Mouse (Mus musculus) limb, embryonic 14.5 days (tissue): ENCODE data around the gene Mtfmt. TPM values are rescaled to one million over a fixed set of nuclear protein-coding genes. Genes with fewer than 3 reads are reported as not detected.
A peak's percentile ranks its signal among the peaks of the same experiment; 100 is the strongest.

Source experiments
- ATAC-seq: fragments of 200-750 bp; cut with Nextera tagmentation; 2 replicates; pipeline ENCODE4 v1.8.0; 2017; ENCODE audit warnings: low read depth, moderate number of reproducible peaks, moderate TSS enrichment; ENCODE audit not compliant: low FRiP score
- DNase-seq: peaks from one replicate; pipeline ENCODE4 v3.0.0-alpha.2; 2015; ENCODE audit warnings: low spot score
- H3K27ac ChIP-seq: fragments of 300-500 bp; sonication (generic); replicated peaks from 2 replicates; pipeline ENCODE4 v1.5.1; 2014; ENCODE audit warnings: low read depth, mild to moderate bottlenecking, low read length, moderate library complexity, mixed read lengths
- H3K27me3 ChIP-seq: fragments of 300-500 bp; sonication (generic); 2 replicates; pipeline ENCODE4 v1.6.1; 2014; ENCODE audit warnings: low read length, mixed read lengths; ENCODE audit not compliant: control insufficient read depth, insufficient read depth
- H3K36me3 ChIP-seq: fragments of 300-500 bp; sonication (generic); 2 replicates; pipeline ENCODE4 v1.6.1; 2014; ENCODE audit warnings: mild to moderate bottlenecking, low read length, moderate library complexity, mixed read lengths; ENCODE audit not compliant: control insufficient read depth, insufficient read depth
- H3K4me1 ChIP-seq: fragments of 300-500 bp; sonication (generic); 2 replicates; pipeline ENCODE4 v1.6.1; 2014; ENCODE audit warnings: antibody characterized with exemption, low read length, mixed read lengths; ENCODE audit not compliant: control insufficient read depth, insufficient read depth
- H3K4me2 ChIP-seq: fragments of 300-500 bp; sonication (generic); replicated peaks from 2 replicates; pipeline ENCODE4 v1.6.1; 2014; ENCODE audit warnings: low read depth, mild to moderate bottlenecking, low read length, moderate library complexity; ENCODE audit not compliant: severe bottlenecking
- H3K4me3 ChIP-seq: fragments of 300-500 bp; sonication (generic); replicated peaks from 2 replicates; pipeline ENCODE4 v1.5.1; 2014; ENCODE audit warnings: low read length
- H3K9ac ChIP-seq: fragments of 300-500 bp; sonication (generic); 2 replicates; pipeline ENCODE4 v1.6.1; 2014; ENCODE audit warnings: mild to moderate bottlenecking, low read depth, low read length, moderate library complexity; ENCODE audit not compliant: severe bottlenecking
- H3K9me3 ChIP-seq: fragments of 300-500 bp; sonication (generic); 2 replicates; pipeline ENCODE4 v1.6.1; 2016; ENCODE audit warnings: low read length; ENCODE audit not compliant: control insufficient read depth
- POLR2A ChIP-seq: fragments of 200-500 bp; IDR thresholded peaks from 2 replicates; pipeline ENCODE4 v1.8.0; 2012; ENCODE audit warnings: inconsistent platforms, mild to moderate bottlenecking, moderate library complexity, borderline replicate concordance; ENCODE audit not compliant: insufficient read depth, insufficient read length; ENCODE audit errors: extremely low read depth
- WGBS: fragments of 180-500 bp; shearing (Covaris S2); extraction: QIAGEN DNeasy Blood & Tissue Kit; methylation state at CpG from one replicate; pipeline ENCODE4 v1.1.7; 2014; 5-methylcytosine and 5-hydroxymethylcytosine counted together
- polyA plus RNA-seq, 2 experiments: library from polyadenylated mRNA; depleted of rRNA in 1 of 2; stranded (reverse) in 1 of 2; unstranded in 1 of 2; fragments of >200 nt; fragmentation: Nextera tagmentation in 1 of 2; extraction: Ambion mirVana in 1 of 2; gene quantifications; 2 replicates each; pipeline versions ENCODE4 v1.2.1 to v1.2.3; 2012 to 2014

Mtfmt gene
- polyA plus RNA-seq, 2 experiments = 18.7 to 28.8 TPM

DNA sequence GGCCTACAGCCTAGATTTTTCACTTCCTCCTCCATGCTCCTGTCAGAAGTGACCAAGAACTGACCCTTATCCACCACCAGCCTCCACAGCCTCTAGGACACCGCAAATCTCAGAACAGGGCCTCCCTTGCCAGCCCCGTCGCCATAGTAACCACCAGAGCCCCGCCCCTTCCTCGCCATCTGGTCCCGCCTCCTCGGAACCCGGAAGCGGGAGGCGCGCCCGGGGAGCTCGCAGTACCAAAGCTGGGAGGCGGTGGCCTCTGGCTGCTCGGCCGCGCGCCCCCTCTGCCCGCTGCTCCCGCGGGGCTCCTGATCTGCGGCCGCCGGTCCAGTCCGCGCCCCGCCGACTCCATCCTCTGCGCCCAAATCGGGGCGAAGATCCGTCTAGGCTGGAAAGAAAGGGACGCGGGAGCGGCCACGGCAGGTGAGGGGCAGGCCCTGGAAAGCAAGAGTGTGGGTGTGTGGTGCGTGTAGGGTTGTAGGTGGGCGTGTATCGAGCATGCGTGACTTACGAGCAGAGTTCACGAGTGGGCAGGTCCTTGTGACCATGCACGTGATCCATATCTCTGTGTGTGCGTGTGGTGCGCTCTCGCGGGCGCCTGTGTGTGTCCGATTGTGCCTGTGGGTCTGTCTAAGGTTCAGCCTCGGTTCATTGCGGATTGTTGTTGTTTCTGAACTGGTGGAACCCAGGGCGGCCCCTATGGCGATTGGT lies 25.3 kb downstream of the Mtfmt start, which contains the start of gene Spg21:
TSS of gene Spg21 (plus strand) at position 216 of the 711 bp plus-strand sequence.
- DNase-seq (peak; percentile 92), ATAC-seq (peak; percentile 95)
- H3K4me1 ChIP-seq = peaks cover 9% of the 10 kb centered on the region; the same call in 1 of the 2 replicates
- H3K27ac ChIP-seq = peak within 1 kb of the TSS; percentile 71
- H3K27me3 ChIP-seq = no peaks in the 10 kb centered on the region
- no peaks in the 10 kb centered on the region for H3K9me3 ChIP-seq
- peak within 1 kb of the TSS; percentile 75 for H3K9ac ChIP-seq
- WGBS = under 1% methylated on average over 47 of the region's 53 CpGs
- 0 out of 2 replicates have a peak, but pooled peaks have one; percentile 43 for TF ChIP-seq POLR2A
- H3K36me3 ChIP-seq = peaks cover 7% of the 10 kb centered on the region; the same call in 1 of the 2 replicates
- H3K4me2 ChIP-seq = peak within 1 kb of the TSS; percentile 72
- peak within 1 kb of the TSS; percentile 87 for H3K4me3 ChIP-seq

DNA sequence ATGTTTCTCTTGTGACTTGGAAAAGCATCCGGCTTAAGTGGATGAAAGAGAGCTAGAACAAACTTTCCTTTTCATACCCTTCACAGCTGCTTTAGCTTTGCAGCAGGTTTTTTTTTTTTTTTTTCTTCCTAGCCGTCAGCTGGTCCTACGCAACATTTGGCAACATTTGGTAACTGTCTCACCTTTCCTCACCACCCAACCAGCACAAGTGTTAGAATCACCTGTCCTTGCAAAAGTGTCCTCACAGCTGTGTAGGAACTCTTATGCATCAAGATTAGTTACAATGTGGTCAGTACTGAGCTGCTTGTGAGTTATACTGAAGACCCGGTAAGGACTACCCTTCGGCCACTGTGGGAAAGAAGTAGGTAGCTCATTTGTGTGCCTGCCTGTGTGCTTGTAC lies 27.0 kb downstream of the Mtfmt start:
- no peak overlapping the region for H3K4me3 ChIP-seq
- H3K27me3 ChIP-seq = no peaks in the 10 kb centered on the region
- no peak for ATAC-seq
- no peak for DNase-seq
- no peaks in the 10 kb centered on the region for H3K9me3 ChIP-seq
- peaks cover 9% of the 10 kb centered on the region; the same call in 1 of the 2 replicates for H3K4me1 ChIP-seq
- no peak overlapping the region for H3K27ac ChIP-seq
- 68% methylated on average over 5 of the region's 5 CpGs for WGBS
- peaks cover 15% of the 10 kb centered on the region for H3K36me3 ChIP-seq
- peak overlapping the region; percentile 72; the same call in 1 of the 2 replicates for H3K4me2 ChIP-seq
- TF ChIP-seq POLR2A = no peak
- H3K9ac ChIP-seq = no peak overlapping the region

DNA sequence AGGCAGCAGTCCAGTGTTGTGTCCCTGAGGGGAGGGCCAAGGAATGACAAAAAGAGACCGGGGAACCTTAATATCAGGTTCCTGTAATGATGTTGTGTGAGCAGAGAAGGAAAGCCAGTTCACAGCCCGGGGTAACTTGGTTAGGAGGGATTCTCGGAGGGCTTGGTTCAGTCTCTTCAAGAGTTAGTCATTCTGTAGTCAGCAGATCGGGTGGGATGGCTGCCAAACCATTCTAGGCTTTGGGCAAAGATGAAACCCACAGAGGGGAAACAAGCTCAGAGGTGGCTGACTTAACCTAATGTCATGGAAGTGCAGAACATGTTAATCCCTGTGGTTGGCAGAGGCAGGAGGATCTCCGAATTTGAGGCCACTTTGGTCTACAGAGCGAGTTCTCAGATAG lies 28.6 kb downstream of the Mtfmt start:
- no peak overlapping the region for H3K9ac ChIP-seq
- DNase-seq = no peak
- WGBS = 92% methylated on average over 6 of the region's 6 CpGs
- no peak overlapping the region for H3K4me2 ChIP-seq
- H3K27ac ChIP-seq = no peak overlapping the region
- no peak for ATAC-seq
- no peaks in the 10 kb centered on the region for H3K9me3 ChIP-seq
- no peak for TF ChIP-seq POLR2A
- no peaks in the 10 kb centered on the region for H3K27me3 ChIP-seq
- H3K36me3 ChIP-seq = peaks cover 28% of the 10 kb centered on the region
- peaks cover 9% of the 10 kb centered on the region; the same call in 1 of the 2 replicates for H3K4me1 ChIP-seq
- no peak overlapping the region for H3K4me3 ChIP-seq

DNA sequence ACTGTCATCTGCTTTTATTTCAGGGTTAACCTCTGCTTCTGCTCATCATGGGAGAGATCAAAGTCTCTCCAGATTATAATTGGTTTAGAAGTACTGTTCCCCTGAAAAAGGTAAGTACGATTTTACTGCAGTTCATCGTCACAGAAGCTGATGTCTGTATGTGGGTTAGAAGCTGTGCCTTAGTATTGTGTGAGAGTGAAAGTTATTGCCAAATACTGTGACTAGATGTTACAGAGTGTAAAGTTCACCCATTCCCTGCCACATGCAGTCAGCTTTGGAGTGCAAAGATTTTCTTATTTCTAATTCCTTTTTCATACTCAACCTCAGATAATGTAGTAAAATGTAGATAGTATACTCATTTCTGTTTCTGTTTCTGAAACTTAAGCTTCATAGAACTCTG lies 29.7 kb downstream of the Mtfmt start:
- peaks cover 9% of the 10 kb centered on the region; the same call in 1 of the 2 replicates for H3K4me1 ChIP-seq
- 89% methylated on average over 2 of the region's 2 CpGs for WGBS
- no peaks in the 10 kb centered on the region for H3K9me3 ChIP-seq

DNA sequence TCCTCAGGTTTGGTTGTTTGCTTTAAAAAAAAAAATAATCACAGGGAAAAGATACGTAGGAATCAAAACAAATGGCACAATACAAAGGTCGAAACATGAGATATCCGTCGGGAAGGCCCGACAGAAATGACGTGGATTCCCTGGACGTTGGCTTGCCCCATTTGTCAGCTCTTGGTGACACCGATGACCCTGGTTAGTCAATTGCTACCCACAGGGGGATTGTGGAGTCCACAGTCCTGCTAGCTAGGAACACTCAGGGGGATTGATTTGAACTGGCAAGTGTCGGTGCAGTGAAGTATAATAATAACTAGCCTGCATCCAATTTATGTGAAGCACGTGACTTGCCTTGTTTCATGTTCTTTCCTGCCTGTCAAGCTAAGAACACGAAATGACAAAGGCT lies 32.1 kb downstream of the Mtfmt start:
- Histone ChIP-seq H3K9ac (no peak overlapping the region), H3K27me3 (no peaks in the 10 kb centered on the region), H3K36me3 (peaks cover 53% of the 10 kb centered on the region), H3K9me3 (no peaks in the 10 kb centered on the region), H3K27ac (no peak overlapping the region), H3K4me2 (no peak overlapping the region), H3K4me1 (no peaks in the 10 kb centered on the region), H3K4me3 (no peak overlapping the region)
- TF ChIP-seq POLR2A = no peak
- DNase-seq (no peak), ATAC-seq (no peak)
- 64% methylated on average over 11 of the region's 11 CpGs for WGBS

More for the DNA sequence above, 29.7 kb downstream of the Mtfmt start:
- Histone ChIP-seq H3K4me2 (no peak overlapping the region), H3K4me3 (no peak overlapping the region), H3K27me3 (no peaks in the 10 kb centered on the region), H3K36me3 (peaks cover 38% of the 10 kb centered on the region), H3K27ac (no peak overlapping the region), H3K9ac (no peak overlapping the region)
- ATAC-seq = no peak
- DNase-seq = no peak
- no peak for TF ChIP-seq POLR2A
